Mouse (Mus musculus) hindbrain, embryonic 14.5 days (tissue): ENCODE measurements around the gene Acta2. TPM values are rescaled to one million over a fixed set of nuclear protein-coding genes. Genes with fewer than 3 reads are reported as not detected.

Experiments
- ATAC-seq: fragments of 200-750 bp; cut with Nextera tagmentation; 2 replicates; pipeline ENCODE4 v1.8.0; 2017; ENCODE audit warnings: moderate number of reproducible peaks, mild to moderate bottlenecking, moderate TSS enrichment, moderate library complexity; ENCODE audit not compliant: low FRiP score
- DNase-seq: peaks from one replicate; pipeline ENCODE4 v3.0.0-alpha.2; 2015; ENCODE audit warnings: low spot score
- H3K27ac ChIP-seq: fragments of 300-500 bp; sonication (generic); 2 replicates; pipeline ENCODE4 v1.5.1; 2014; ENCODE audit warnings: mild to moderate bottlenecking, moderate library complexity
- H3K27me3 ChIP-seq: fragments of 300-500 bp; sonication (generic); 2 replicates; pipeline ENCODE4 v1.6.1; 2014; ENCODE audit warnings: mild to moderate bottlenecking, low read length, mixed read lengths; ENCODE audit not compliant: control insufficient read depth, insufficient read depth
- H3K36me3 ChIP-seq: fragments of 300-500 bp; sonication (generic); replicated peaks from 2 replicates; pipeline ENCODE4 v1.6.1; 2014; ENCODE audit not compliant: control insufficient read depth, insufficient read depth
- H3K4me1 ChIP-seq: fragments of 300-500 bp; sonication (generic); replicated peaks from 2 replicates; pipeline ENCODE4 v1.6.1; 2014; ENCODE audit warnings: antibody characterized with exemption, low read length, mixed read lengths; ENCODE audit not compliant: control insufficient read depth, insufficient read depth
- H3K4me2 ChIP-seq: fragments of 300-500 bp; sonication (generic); replicated peaks from 2 replicates; pipeline ENCODE4 v1.6.1; 2014; ENCODE audit warnings: mild to moderate bottlenecking, moderate library complexity
- H3K4me3 ChIP-seq: fragments of 300-500 bp; sonication (generic); replicated peaks from 2 replicates; pipeline ENCODE4 v1.5.1; 2014; ENCODE audit warnings: mild to moderate bottlenecking, low read length
- H3K9ac ChIP-seq: fragments of 300-500 bp; sonication (generic); 2 replicates; pipeline ENCODE4 v1.6.1; 2014
- H3K9me3 ChIP-seq: fragments of 300-500 bp; sonication (generic); 2 replicates; pipeline ENCODE4 v1.6.1; 2016; ENCODE audit warnings: low read length; ENCODE audit not compliant: control insufficient read depth
- WGBS: fragments of 180-500 bp; shearing (Covaris S2); extraction: QIAGEN DNeasy Blood & Tissue Kit; methylation state at CpG from one replicate; pipeline ENCODE4 v1.1.7; 2014; 5-methylcytosine and 5-hydroxymethylcytosine counted together
- polyA plus RNA-seq: library from polyadenylated mRNA; unstranded; fragments of >200 nt; fragmentation: Nextera tagmentation; extraction: Ambion mirVana; gene quantifications from 2 replicates; pipeline ENCODE4 v1.2.1, GENCODE M21; 2014

Gene Acta2
- polyA plus RNA-seq, 1 experiment from 2014 or later: 22.2 TPM

DNA sequence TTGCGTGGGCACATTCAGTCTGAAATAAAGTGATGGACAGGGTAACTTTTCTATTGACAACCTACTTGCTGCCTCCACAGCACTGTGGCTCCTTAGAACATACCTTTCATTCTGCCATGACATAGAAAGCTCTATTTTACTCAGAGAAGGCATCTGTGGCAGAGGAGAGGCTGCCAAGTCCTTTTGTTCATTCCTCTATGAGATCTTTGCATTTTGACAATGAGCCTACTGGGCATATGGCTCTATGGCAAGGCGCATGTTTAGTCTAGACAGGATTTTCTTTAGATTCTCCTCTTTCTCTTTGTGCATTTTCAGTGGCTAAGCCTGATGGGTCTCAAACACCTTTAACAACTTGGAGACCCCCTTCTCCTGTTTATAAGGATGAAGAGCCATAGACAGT, 17.6 kb downstream of the Acta2 start:
- H3K4me3 ChIP-seq: no peak overlapping the region
- H3K27me3 ChIP-seq: no peaks in the 10 kb centered on the region
- no peak overlapping the region for H3K9ac ChIP-seq
- H3K27ac ChIP-seq: no peak overlapping the region
- WGBS: 97% methylated on average over 2 of the region's 2 CpGs
- DNase-seq (no peak), ATAC-seq (no peak)
- no peaks in the 10 kb centered on the region; the same call in none of the 2 replicates for H3K36me3 ChIP-seq
- no peak overlapping the region for H3K4me2 ChIP-seq
- no peaks in the 10 kb centered on the region for H3K4me1 ChIP-seq
- H3K9me3 ChIP-seq: no peaks in the 10 kb centered on the region

DNA sequence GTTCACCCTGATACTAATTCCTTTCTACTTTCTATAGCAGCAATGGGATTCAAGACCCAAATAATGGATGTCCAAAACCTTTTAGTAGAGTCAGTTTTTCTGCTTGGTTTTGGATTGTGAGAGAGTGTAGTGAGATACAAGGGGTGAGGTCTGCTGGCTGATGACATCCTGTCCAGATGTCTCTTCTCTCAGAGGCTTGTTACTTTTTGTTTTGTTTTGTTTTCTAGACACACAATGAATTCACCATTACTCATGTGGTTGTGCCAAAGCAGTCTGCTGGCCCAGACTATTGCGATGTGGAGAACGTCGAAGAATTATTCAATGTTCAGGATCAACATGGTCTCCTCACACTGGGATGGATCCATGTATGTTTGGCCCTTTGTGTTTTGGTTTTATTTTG, 19.3 kb downstream of the Acta2 start:
- Histone ChIP-seq H3K4me2 (no peak overlapping the region), H3K27ac (no peak overlapping the region), H3K9ac (no peak overlapping the region), H3K9me3 (no peaks in the 10 kb centered on the region), H3K36me3 (no peaks in the 10 kb centered on the region; the same call in none of the 2 replicates), H3K27me3 (no peaks in the 10 kb centered on the region), H3K4me3 (no peak overlapping the region), H3K4me1 (no peaks in the 10 kb centered on the region)
- WGBS: 90% methylated on average over 3 of the region's 3 CpGs
- ATAC-seq (no peak), DNase-seq (no peak)

DNA sequence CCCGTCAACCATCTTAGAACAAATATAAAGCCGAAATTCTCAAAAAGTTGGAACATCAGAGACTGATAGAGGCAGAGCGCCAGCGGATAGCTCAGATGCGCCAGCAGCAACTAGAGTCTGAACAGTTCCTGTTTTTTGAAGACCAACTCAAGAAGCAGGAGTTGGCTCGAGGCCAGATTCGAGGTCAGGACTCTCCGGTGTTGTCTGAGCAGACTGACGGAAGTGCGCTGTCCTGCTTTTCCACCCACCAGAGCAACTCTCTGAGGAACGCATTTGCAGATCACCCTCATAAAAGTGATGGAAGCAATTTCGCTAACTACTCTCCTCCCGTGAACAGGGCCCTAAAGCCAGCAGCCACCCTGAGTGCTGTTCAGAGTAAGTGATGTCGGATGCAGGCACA, 21.4 kb downstream of the Acta2 start:
- Histone ChIP-seq H3K4me1 (no peaks in the 10 kb centered on the region), H3K27ac (no peak overlapping the region), H3K36me3 (no peaks in the 10 kb centered on the region; the same call in none of the 2 replicates), H3K9ac (no peak overlapping the region), H3K4me3 (no peak overlapping the region), H3K9me3 (no peaks in the 10 kb centered on the region), H3K27me3 (no peaks in the 10 kb centered on the region), H3K4me2 (no peak overlapping the region)
- no peak for ATAC-seq
- WGBS: 89% methylated on average over 14 of the region's 14 CpGs
- no peak for DNase-seq

DNA sequence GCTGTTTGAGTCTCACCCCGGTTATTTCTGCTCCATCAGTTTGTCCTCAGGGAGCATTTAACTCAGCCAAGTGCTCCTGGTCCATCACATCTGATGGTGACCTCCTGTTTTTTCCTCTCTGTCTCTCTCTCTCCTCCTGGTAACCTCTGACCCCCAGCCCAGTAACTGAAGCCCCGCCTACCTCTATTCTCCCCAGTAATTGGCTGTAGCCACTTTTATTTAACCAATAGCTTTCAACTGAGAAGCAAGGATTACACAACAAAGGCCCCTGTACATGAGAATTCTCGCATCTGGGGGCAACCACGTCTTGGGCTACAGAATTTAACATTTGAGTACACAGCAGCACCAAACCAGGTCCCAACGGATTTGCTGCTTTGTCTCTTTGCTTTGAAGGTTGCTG, 23.1 kb downstream of the Acta2 start:
- DNase-seq: no peak
- WGBS: 52% methylated on average over 5 of the region's 5 CpGs

DNA sequence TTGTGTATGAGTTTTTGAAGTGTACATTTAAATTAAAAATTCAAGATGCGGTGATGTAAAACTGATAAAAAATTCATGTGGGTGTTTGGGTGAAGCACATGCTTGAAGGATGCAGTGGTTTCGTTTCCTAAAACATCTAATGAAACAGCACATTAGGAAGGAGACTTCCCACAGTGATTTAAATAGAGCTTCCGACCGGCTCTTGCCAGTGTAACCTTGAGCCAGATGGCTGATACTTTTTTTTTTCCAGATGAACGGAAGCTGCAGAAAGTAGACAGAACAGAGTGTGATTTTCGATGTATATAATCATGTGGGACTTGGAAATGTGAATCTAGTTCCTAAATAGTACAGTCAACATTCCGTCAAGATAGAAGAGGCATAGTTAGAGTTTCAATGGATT, 23.8 kb downstream of the Acta2 start:
- Histone ChIP-seq H3K9me3 (no peaks in the 10 kb centered on the region), H3K4me1 (no peaks in the 10 kb centered on the region), H3K4me3 (no peak overlapping the region), H3K4me2 (no peak overlapping the region), H3K9ac (no peak overlapping the region), H3K27me3 (no peaks in the 10 kb centered on the region), H3K36me3 (no peaks in the 10 kb centered on the region), H3K27ac (no peak overlapping the region)
- ATAC-seq (no peak), DNase-seq (no peak)
- 64% methylated on average over 7 of the region's 7 CpGs for WGBS

More for the DNA sequence above, 23.1 kb downstream of the Acta2 start:
- Histone ChIP-seq H3K36me3 (no peaks in the 10 kb centered on the region; the same call in 1 of the 2 replicates), H3K9ac (no peak overlapping the region), H3K4me2 (no peak overlapping the region), H3K9me3 (no peaks in the 10 kb centered on the region), H3K4me1 (no peaks in the 10 kb centered on the region), H3K4me3 (no peak overlapping the region), H3K27me3 (no peaks in the 10 kb centered on the region), H3K27ac (no peak overlapping the region)
- no peak for ATAC-seq

DNA sequence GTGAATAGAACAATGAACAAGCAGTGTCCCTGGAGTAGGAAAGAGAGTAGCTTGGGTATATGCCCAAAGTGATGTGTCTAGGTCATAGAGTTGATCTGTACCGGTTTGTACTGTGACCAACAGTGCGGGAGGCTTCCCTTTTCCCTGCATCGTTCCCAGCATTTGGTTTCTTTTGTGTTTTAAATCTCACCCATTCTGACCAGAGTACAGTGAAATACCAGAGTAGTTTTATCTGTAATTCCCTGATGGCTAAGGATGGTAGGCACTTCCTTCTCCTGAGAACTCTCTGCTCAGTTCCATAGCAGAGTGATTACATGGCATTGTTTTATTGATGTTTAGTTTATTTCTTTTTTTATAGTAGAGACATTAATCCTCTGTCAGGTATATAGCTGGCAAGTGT, 32.6 kb downstream of the Acta2 start:
- 95% methylated on average over 3 of the region's 3 CpGs for WGBS
- Histone ChIP-seq H3K9ac (no peak overlapping the region), H3K36me3 (no peaks in the 10 kb centered on the region), H3K4me2 (no peak overlapping the region), H3K27ac (no peak overlapping the region), H3K4me1 (no peaks in the 10 kb centered on the region), H3K27me3 (no peaks in the 10 kb centered on the region), H3K4me3 (no peak overlapping the region), H3K9me3 (no peaks in the 10 kb centered on the region)
- ATAC-seq (no peak), DNase-seq (no peak)

DNA sequence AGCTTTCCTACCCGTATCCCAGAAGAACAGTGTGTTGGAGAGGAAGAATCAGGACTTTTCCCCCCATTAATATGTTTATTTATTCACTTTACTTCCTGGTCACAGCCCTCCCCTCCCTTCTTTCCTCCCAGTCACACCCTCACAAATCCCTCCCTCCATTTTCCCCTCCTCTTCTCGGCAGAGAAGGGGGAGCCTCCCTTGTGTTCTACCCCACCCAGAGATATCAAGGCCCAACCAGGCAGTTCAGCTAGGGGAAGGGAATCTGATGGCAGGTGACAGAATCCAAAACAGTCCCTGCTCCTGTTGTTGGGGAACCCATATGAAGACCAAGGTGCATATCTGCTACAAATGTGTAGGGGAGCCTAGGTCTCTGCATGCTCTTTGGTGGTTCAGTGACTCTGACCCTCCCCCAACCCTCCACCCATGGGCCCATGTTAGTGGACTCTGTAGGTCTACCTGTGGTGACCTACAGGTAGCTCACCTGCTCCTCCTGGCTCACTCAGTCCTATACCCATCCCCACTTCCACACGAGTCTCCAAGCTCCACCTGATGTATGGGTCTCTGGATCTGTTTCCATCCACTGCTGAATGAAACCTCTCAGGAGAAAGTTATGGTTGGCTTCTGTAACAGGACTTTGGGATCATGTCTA, 34.5 kb downstream of the Acta2 start:
- Histone ChIP-seq H3K4me3 (no peak overlapping the region), H3K27me3 (no peaks in the 10 kb centered on the region), H3K9ac (no peak overlapping the region), H3K36me3 (no peaks in the 10 kb centered on the region), H3K4me2 (no peak overlapping the region), H3K9me3 (no peaks in the 10 kb centered on the region), H3K27ac (no peak overlapping the region), H3K4me1 (peaks cover 6% of the 10 kb centered on the region)
- DNase-seq: no peak
- ATAC-seq: no peak
- 87% methylated on average over 3 of the region's 3 CpGs for WGBS

DNA sequence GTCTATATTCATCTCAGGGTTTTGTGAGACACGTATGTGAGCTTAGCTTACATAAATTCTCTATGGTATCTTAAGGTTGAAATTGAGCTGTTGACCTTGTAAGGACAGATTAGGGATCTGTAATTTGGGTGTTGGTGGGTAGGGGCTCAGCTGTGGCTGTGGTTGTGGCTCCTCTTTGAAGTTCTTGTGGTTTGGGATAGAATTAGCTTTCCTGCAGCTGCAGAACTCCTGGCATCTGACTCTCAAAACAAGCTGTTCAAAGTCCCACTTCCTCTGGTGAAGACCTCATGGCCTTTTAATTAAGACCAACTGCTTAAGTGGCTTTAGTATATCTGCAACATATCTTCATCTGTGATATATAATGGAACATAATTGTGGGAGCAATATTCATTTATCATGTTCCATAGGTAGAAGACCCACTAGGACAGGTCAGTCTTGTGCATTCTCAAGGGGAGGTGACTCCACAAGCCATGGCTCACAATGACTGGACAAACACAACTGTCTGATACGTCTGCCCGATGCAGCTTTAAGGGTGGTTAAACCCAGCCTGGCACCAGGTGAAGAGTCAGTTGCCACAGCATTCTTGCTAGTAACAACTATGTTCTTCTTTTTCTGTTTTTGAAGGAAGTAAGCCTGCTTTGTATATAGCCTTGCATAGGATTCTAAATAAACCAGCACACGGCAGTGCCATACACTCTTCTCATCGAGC, 36.0 kb downstream of the Acta2 start:
- DNase-seq (no peak), ATAC-seq (no peak)
- Histone ChIP-seq H3K9me3 (no peaks in the 10 kb centered on the region), H3K27me3 (no peaks in the 10 kb centered on the region), H3K9ac (no peak overlapping the region), H3K4me1 (peaks cover 6% of the 10 kb centered on the region), H3K4me3 (no peak overlapping the region), H3K4me2 (no peak overlapping the region), H3K36me3 (no peaks in the 10 kb centered on the region), H3K27ac (no peak overlapping the region)
- WGBS: 90% methylated on average over 5 of the region's 5 CpGs

DNA sequence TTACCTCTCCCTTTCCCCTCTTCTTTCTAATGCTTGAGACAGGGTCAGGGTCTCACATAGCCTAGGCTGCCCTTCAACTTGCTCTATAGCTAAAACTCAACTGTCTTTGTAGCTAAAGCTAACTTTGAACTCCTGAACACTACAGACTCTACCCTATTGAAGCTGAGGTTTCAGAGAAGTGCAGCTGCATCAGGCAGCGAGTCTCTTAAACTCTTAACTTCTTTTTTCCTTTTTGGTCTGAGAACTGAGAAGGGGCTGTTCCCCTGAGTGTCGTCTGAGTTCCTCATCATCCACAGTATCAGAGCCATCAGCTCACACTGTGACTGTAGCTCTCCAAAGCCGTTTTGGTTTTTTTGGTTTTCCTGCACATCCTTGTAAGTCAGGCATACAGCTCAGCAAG, 37.6 kb downstream of the Acta2 start:
- Histone ChIP-seq H3K4me1 (peaks cover 6% of the 10 kb centered on the region), H3K9me3 (no peaks in the 10 kb centered on the region), H3K36me3 (no peaks in the 10 kb centered on the region), H3K27ac (no peak overlapping the region), H3K4me2 (no peak overlapping the region), H3K9ac (no peak overlapping the region), H3K4me3 (no peak overlapping the region), H3K27me3 (no peaks in the 10 kb centered on the region)
- no peak for ATAC-seq
- no peak for DNase-seq
- whole genome bisulfite sequencing: 90% methylated on average over 3 of the region's 3 CpGs
